Mouse (Mus musculus): ENCODE data around the gene Tnks2. TPM values are rescaled to one million over a fixed set of nuclear protein-coding genes. Genes with fewer than 3 reads are reported as not detected.

The Tnks2 gene
- polyA plus RNA-seq (2014; fragmentation: Nextera tagmentation; extraction: Ambion mirVana), result 71.2 and 86.2 TPM in 2 replicates

GRCm38 (mm10) chr19:36833788-36834531, at the start of gene Tnks2:
Gene Tnks2, plus strand, starts transcription at chr19:36834232.
- H3K4me3 ChIP-seq (ENCODE audit: low read depth, low read length), result peak within 1 kb of the TSS; percentile 95
- no peaks in the 10 kb centered on the region for H3K36me3 ChIP-seq (ENCODE audit: control insufficient read depth, insufficient read depth, low read length)
- no peaks in the 10 kb centered on the region; the same call in 1 of the 2 replicates for H3K27me3 ChIP-seq (ENCODE audit: control insufficient read depth, insufficient read depth, low read length)
- H3K9ac ChIP-seq (replicated peaks; ENCODE audit: low read depth, low read length), result peak within 1 kb of the TSS; percentile 97
- ATAC-seq (ENCODE audit: low read depth), result peak; percentile 95
- H3K9me3 ChIP-seq (ENCODE audit: control insufficient read depth, low read length), result no peaks in the 10 kb centered on the region
- H3K4me1 ChIP-seq (ENCODE audit: control insufficient read depth, insufficient read depth, low read length), result peaks cover 16% of the 10 kb centered on the region
- peak within 1 kb of the TSS; percentile 92 for H3K4me2 ChIP-seq (ENCODE audit: low read depth, low read length)
- under 1% methylated on average over 65 of the region's 73 CpGs for WGBS
- peak within 1 kb of the TSS; percentile 96 for H3K27ac ChIP-seq (ENCODE audit: low read depth, low read length)

DNA sequence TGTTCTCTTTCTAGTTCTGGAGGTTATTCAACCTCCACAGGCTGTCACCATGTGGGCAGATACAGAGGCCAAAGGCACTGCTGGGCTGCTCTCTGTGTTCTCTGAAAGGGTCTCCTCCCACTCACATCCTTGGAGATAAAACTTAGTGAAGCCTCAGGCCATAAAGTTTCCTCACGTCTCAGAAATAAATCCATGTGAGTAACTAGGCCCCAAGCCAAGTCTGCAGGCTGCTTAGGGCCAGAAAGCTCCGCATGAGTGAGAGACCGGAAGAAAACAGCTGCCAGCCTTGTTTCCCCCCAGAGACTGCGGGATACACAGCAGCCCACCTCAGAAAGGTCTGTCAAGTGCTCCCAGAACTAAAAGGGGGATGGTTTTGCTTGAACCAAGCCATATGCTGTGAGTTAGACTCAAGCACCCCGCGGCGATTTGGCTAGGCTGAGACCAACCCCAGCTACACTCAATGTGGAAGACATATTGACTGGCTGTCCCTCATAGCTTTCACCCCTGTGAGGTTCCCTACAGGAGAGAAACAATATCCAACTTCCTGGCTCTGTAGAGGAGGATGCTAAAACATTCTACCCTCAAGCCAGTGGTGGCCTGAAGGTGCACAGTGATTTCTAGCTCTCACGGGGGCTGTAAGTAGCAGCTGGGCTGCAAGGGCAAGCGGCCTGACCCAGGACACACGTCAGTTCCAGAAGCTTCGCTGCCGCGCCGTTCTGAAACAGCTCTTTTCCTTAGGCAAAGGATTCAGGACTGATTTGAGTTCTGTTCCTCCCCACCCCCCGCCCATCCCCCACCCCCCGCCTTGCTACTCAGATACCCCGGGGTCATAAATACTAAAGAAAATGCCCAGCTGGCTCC, 43.9 kb upstream of the Tnks2 start:
- Histone ChIP-seq H3K36me3 (ENCODE audit: control insufficient read depth, insufficient read depth, low read length) (no peaks in the 10 kb centered on the region), H3K4me2 (ENCODE audit: low read depth, low read length) (no peak overlapping the region), H3K4me1 (ENCODE audit: control insufficient read depth, insufficient read depth, low read length) (peaks cover 4% of the 10 kb centered on the region; the same call in 1 of the 2 replicates), H3K9ac (replicated peaks; ENCODE audit: low read depth, low read length) (no peak overlapping the region), H3K27ac (ENCODE audit: low read depth, low read length) (no peak overlapping the region), H3K27me3 (ENCODE audit: control insufficient read depth, insufficient read depth, low read length) (no peaks in the 10 kb centered on the region), H3K4me3 (ENCODE audit: low read depth, low read length) (no peak overlapping the region), H3K9me3 (ENCODE audit: control insufficient read depth, low read length) (no peaks in the 10 kb centered on the region)
- WGBS, result 52% methylated on average over 17 of the region's 17 CpGs
- peak; percentile 78 for ATAC-seq (ENCODE audit: low read depth)

DNA sequence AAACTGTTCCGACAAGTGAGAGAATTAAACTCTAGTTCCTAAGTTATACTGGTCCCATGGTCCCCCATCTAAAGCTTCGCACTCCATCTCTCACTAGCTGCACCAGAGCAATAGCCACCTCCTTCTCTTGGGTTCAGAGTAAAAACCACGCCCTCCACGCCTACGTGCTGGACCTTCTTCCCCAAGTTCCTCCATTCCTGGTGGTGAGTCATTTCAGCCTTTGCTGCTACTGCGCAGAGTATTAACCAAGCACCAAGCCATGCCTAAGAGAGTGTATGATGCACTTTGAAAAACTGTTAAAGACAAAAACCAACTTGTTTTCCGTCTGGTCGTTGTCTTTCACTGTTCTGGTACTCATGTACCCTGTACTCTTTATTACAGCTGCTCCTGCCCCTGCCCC, 41.4 kb upstream of the Tnks2 start:
- H3K4me3 ChIP-seq (ENCODE audit: low read depth, low read length), result no peak overlapping the region
- H3K27ac ChIP-seq (ENCODE audit: low read depth, low read length), result no peak overlapping the region
- WGBS, result 84% methylated on average over 8 of the region's 8 CpGs
- no peaks in the 10 kb centered on the region for H3K27me3 ChIP-seq (ENCODE audit: control insufficient read depth, insufficient read depth, low read length)
- H3K9me3 ChIP-seq (ENCODE audit: control insufficient read depth, low read length), result no peaks in the 10 kb centered on the region
- no peak for ATAC-seq (ENCODE audit: low read depth)
- no peak overlapping the region for H3K4me2 ChIP-seq (ENCODE audit: low read depth, low read length)
- no peaks in the 10 kb centered on the region for H3K36me3 ChIP-seq (ENCODE audit: control insufficient read depth, insufficient read depth, low read length)
- H3K9ac ChIP-seq (replicated peaks; ENCODE audit: low read depth, low read length), result no peak overlapping the region
- H3K4me1 ChIP-seq (ENCODE audit: control insufficient read depth, insufficient read depth, low read length), result peaks cover 4% of the 10 kb centered on the region; the same call in 1 of the 2 replicates

GRCm38 (mm10) chr19:36793450-36793849, 40.6 kb upstream of the Tnks2 start:
- Histone ChIP-seq H3K27ac (ENCODE audit: low read depth, low read length) (no peak overlapping the region), H3K4me1 (ENCODE audit: control insufficient read depth, insufficient read depth, low read length) (peaks cover 4% of the 10 kb centered on the region; the same call in 1 of the 2 replicates), H3K9me3 (ENCODE audit: control insufficient read depth, low read length) (no peaks in the 10 kb centered on the region), H3K27me3 (ENCODE audit: control insufficient read depth, insufficient read depth, low read length) (no peaks in the 10 kb centered on the region), H3K4me2 (ENCODE audit: low read depth, low read length) (no peak overlapping the region), H3K9ac (replicated peaks; ENCODE audit: low read depth, low read length) (no peak overlapping the region), H3K36me3 (ENCODE audit: control insufficient read depth, insufficient read depth, low read length) (no peaks in the 10 kb centered on the region), H3K4me3 (ENCODE audit: low read depth, low read length) (no peak overlapping the region)
- ATAC-seq (ENCODE audit: low read depth), result no peak
- 83% methylated on average over 1 of the region's 1 CpGs for WGBS

DNA sequence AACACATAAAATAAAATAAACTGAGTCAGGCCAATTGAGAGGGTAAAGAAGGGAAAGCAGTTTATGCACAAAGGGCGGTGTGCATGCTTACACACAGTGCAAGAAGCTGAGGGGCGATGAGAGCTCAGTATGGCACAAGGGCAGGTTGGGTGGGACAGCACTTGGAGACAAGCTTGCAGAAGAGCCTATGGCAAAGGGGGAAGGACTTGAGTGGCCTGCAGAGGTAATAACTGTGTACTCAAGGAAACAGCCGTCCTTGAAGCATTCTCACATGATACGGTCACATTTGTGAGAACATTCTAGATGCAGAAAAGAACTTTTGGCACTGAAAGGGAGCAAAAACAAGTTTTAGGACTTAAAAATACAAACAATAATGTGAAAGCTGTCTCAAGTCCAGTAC, 40.0 kb upstream of the Tnks2 start:
- H3K9ac ChIP-seq (replicated peaks; ENCODE audit: low read depth, low read length), result no peak overlapping the region
- no peak for ATAC-seq (ENCODE audit: low read depth)
- 95% methylated on average over 4 of the region's 4 CpGs for WGBS

GRCm38 (mm10) chr19:36795277-36795676, 38.8 kb upstream of the Tnks2 start:
- Histone ChIP-seq H3K27me3 (ENCODE audit: control insufficient read depth, insufficient read depth, low read length) (no peaks in the 10 kb centered on the region), H3K9me3 (ENCODE audit: control insufficient read depth, low read length) (no peaks in the 10 kb centered on the region), H3K27ac (ENCODE audit: low read depth, low read length) (no peak overlapping the region), H3K4me3 (ENCODE audit: low read depth, low read length) (no peak overlapping the region), H3K4me2 (ENCODE audit: low read depth, low read length) (no peak overlapping the region), H3K4me1 (ENCODE audit: control insufficient read depth, insufficient read depth, low read length) (peaks cover 2% of the 10 kb centered on the region; the same call in 1 of the 2 replicates), H3K9ac (replicated peaks; ENCODE audit: low read depth, low read length) (no peak overlapping the region), H3K36me3 (ENCODE audit: control insufficient read depth, insufficient read depth, low read length) (no peaks in the 10 kb centered on the region)
- no peak for ATAC-seq (ENCODE audit: low read depth)
- 72% methylated on average over 3 of the region's 3 CpGs for WGBS

More for the DNA sequence above, 40.0 kb upstream of the Tnks2 start:
- Histone ChIP-seq H3K27me3 (ENCODE audit: control insufficient read depth, insufficient read depth, low read length) (no peaks in the 10 kb centered on the region), H3K4me2 (ENCODE audit: low read depth, low read length) (no peak overlapping the region), H3K4me1 (ENCODE audit: control insufficient read depth, insufficient read depth, low read length) (peaks cover 4% of the 10 kb centered on the region; the same call in 1 of the 2 replicates), H3K36me3 (ENCODE audit: control insufficient read depth, insufficient read depth, low read length) (no peaks in the 10 kb centered on the region), H3K4me3 (ENCODE audit: low read depth, low read length) (no peak overlapping the region), H3K27ac (ENCODE audit: low read depth, low read length) (no peak overlapping the region), H3K9me3 (ENCODE audit: control insufficient read depth, low read length) (no peaks in the 10 kb centered on the region)

DNA sequence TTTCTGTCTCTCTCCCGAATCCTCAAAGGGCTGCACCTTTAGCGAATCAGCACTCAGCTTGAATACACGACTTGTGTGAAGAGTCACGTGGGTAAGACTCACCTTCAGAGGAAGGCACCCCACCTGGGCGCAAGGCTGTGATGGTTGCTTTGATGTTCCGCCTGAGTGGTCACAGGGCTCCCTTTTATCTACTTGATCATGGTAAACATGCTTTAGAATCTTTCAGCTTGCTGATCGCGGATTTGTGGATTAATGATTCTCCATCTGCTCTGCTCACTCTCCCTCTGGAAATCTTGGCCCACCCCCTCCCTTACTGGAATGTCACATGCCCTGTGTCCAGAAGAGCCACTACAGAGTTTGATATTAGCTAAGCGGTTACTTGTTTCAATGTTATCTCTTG, 37.1 kb upstream of the Tnks2 start:
- H3K36me3 ChIP-seq (ENCODE audit: control insufficient read depth, insufficient read depth, low read length), result no peaks in the 10 kb centered on the region
- no peak overlapping the region for H3K4me3 ChIP-seq (ENCODE audit: low read depth, low read length)
- no peak overlapping the region for H3K9ac ChIP-seq (replicated peaks; ENCODE audit: low read depth, low read length)
- 79% methylated on average over 9 of the region's 9 CpGs for WGBS
- no peak overlapping the region for H3K27ac ChIP-seq (ENCODE audit: low read depth, low read length)
- H3K27me3 ChIP-seq (ENCODE audit: control insufficient read depth, insufficient read depth, low read length), result no peaks in the 10 kb centered on the region
- H3K4me1 ChIP-seq (ENCODE audit: control insufficient read depth, insufficient read depth, low read length), result no peaks in the 10 kb centered on the region
- ATAC-seq (ENCODE audit: low read depth), result no peak
- no peaks in the 10 kb centered on the region for H3K9me3 ChIP-seq (ENCODE audit: control insufficient read depth, low read length)
- no peak overlapping the region for H3K4me2 ChIP-seq (ENCODE audit: low read depth, low read length)

DNA sequence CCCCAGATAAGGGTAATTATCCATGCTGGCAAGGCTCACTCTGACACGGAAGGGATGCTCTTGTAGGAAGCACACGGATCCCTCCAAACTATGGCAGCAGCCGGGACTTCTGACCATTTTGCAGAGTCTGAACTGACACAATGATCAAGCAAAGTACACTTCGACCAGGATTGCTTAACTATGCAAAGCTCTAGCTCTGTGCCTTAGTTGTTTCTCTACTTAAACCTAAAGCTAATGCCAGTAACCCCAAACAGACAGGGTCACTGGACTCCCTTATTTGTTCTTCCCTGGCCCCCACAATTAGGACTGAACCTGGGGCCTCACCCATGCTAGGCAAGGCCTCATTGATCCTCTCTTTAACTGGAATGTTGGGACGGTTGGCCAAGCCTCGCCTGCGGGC, 33.7 kb upstream of the Tnks2 start:
- H3K27ac ChIP-seq (ENCODE audit: low read depth, low read length), result no peak overlapping the region
- H3K36me3 ChIP-seq (ENCODE audit: control insufficient read depth, insufficient read depth, low read length), result no peaks in the 10 kb centered on the region
- no peak overlapping the region for H3K4me2 ChIP-seq (ENCODE audit: low read depth, low read length)
- no peak for ATAC-seq (ENCODE audit: low read depth)
- no peak overlapping the region for H3K9ac ChIP-seq (replicated peaks; ENCODE audit: low read depth, low read length)
- H3K4me1 ChIP-seq (ENCODE audit: control insufficient read depth, insufficient read depth, low read length), result no peaks in the 10 kb centered on the region
- H3K4me3 ChIP-seq (ENCODE audit: low read depth, low read length), result no peak overlapping the region
- WGBS, result 91% methylated on average over 7 of the region's 7 CpGs
- no peaks in the 10 kb centered on the region for H3K9me3 ChIP-seq (ENCODE audit: control insufficient read depth, low read length)
- no peaks in the 10 kb centered on the region for H3K27me3 ChIP-seq (ENCODE audit: control insufficient read depth, insufficient read depth, low read length)

All from neural tube, embryonic 14.5 days (tissue).